Mouse (Mus musculus): ENCODE results near the gene Fut8.

GRCm38 (mm10) chr12:77450816-77451215 lies 212.9 kb downstream of the Fut8 start:
- no peak for TF ChIP-seq REST (IDR thresholded peaks at IDR 0.05; ENCODE audit: insufficient read depth, insufficient read length)
- TF ChIP-seq TCF3 (IDR thresholded peaks at IDR 0.05; ENCODE audit: insufficient read length, low read depth) = no peak
- no peak for TF ChIP-seq POLR2AphosphoS2 (IDR thresholded peaks at IDR 0.05; ENCODE audit: insufficient read length, low read depth)
- TF ChIP-seq USF1 (IDR thresholded peaks at IDR 0.05; ENCODE audit: low read depth) = no peak
- TF ChIP-seq POLR2A (IDR thresholded peaks at IDR 0.05; ENCODE audit: insufficient read length, low read depth) = no peak
- TF ChIP-seq TCF12 (IDR thresholded peaks at IDR 0.05; ENCODE audit: insufficient read depth, poor library complexity, severe bottlenecking) = no peak
- no peak for TF ChIP-seq E2F4 (IDR thresholded peaks at IDR 0.05; ENCODE audit: insufficient read depth)

All from myocyte (in vitro differentiated cells).